Mouse (Mus musculus) urinary bladder, postnatal 4 days (tissue): Measurements from ENCODE around the gene Mical3.

Experiments used
- DNase-seq, 2 experiments: peaks; one replicate each; pipeline ENCODE4 v3.0.0; 2021 to 2022; ENCODE audit warnings: low spot score in 2 of 2

The Mical3 gene

DNA sequence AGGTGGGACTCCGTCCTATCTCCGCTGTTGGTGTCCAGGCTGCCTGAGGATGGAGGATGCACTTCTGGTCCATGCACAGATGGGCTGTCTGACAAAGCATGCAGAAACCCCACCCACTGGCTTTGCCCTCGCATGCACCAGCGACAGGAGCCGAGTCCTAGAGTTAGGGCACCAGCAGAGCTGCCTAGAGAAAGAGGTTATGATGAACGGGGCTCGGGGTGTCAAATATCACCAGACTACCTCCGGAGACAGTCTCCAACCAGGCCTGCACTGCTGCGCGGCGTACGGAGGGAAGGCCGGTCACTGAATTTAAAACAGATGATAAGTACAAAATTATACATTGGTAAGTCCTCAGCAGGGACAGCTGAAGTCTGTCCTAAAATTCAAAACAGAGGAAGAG lies 165.0 kb downstream of the Mical3 start:
- DNase-seq: no peak

GRCm38 (mm10) chr6:120964179-120964578 lies 166.6 kb downstream of the Mical3 start:
- DNase-seq: no peak

DNA sequence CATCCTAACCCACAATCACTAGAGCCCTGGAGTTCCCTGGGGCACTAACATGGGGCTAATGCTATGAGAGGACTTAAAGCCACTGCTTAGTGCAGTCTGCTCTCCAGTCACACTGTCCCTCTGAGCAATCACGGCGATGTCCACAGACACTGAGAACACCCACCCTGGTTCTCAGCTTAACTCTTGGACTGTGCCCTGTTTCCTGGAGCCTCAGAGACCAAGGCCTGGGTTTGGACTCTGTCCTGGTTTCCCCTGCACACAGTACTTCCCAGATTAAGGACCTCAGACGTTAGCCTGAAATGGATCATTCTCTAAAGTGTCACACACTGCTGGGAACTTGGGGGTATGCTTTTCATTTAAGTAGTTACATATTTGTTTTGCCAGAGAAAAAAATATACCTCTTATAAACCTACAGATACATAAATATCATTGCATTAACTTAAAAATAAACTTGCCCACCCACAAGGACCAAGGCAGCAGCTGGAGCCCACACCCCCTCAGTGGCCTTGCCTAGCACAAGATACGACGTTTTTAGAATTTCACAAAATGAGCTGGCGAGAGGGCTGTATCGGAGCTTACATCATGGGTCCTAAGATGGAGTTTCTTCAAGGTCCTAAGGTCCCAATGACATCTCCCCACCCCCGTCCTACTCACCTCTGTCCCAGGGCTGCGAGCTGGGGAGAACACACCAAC lies 170.3 kb downstream of the Mical3 start:
- no peak for DNase-seq

- DNase-seq: no peak
Observed at GRCm38 (mm10) chr6:120957331-120957730, 173.5 kb downstream of the Mical3 start.

DNA sequence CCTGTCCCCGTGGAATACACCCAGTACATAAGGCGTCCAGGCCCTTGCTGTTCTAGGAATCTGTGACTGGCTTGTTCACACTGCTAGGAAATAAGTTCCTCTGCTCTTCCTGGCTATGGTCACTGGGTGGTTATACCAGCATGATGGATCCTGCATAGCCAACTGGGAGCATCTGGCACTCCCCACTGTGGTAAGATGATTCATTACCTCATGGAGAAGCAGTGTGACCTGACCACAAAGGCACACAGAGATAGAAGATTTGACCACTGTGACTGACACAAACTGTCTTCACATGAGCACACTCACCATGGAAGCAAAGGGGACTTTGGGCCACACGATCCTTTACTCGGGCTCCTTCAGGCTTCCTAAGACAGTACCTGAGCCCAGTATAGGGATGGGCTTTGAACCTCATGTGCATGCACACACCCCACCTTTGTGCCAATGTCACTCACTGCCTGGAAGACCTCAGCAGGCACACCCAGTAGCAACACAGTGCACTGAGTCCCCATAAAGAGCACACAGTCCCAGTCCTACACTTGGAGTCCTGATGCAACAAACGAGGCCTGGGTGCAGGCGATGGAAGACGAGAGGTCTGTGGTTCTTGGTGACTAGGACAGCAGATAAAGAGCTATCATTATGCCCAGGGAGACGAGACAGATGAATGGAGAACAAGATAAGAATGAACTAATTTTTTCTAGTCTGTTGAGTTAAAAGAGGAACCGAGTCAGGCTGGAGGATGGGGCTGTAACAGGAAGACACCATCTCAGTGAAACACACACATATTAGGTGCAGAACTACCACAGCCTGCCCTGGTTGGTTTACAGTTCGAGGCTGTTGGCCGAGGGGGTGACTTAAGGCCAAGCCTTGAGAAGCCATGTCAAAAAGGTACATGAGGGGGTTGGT lies 174.3 kb downstream of the Mical3 start:
- DNase-seq: no peak

GRCm38 (mm10) chr6:120955215-120955614 lies 175.6 kb downstream of the Mical3 start:
- no peak for DNase-seq

DNA sequence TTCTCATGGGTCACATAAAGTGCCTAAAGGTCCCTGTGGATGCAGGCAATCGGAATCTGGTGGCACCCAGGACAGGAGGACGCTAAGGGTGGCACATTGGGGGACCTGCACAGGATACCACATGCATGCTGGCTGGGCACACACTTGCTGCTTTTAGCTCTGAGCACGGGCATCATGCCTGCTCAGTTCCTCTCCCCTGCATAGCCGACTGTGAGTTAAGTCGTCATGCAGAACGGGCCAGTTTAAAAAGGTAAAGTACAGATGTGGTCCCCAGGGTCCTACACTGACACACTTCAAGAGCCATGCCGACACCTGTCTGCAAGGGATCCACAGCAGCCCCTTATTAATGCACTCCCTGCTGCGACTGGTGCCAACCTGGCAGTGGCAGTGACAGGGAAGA lies 176.6 kb downstream of the Mical3 start:
- no peak for DNase-seq

GRCm38 (mm10) chr6:120952475-120952874 lies 178.3 kb downstream of the Mical3 start:
- DNase-seq: no peak

DNA sequence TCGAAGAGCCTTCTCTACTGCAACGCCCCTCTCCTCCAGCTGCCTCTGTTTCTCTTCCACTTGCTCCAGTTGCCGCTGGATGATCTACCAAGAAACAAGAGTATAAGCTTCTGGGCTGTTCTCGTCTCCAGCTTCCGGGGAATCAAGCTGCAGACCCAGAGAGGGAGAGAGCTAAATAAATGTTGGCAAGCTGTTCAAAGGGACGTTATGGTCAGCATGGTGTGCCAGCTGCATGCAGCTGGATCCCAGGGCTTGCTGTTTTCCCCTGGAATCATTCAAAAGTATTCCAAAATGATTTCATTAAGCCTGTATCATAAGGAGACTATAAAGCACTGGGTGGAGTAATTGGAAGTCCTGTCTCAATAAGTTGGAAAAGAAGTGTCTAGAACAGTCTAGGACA lies 179.5 kb downstream of the Mical3 start:
- DNase-seq: no peak

- no peak for DNase-seq
Observed at GRCm38 (mm10) chr6:120945510-120945909, 185.3 kb downstream of the Mical3 start.

- DNase-seq: no peak
Observed at GRCm38 (mm10) chr6:120943964-120944363, 186.8 kb downstream of the Mical3 start.

- no peak for DNase-seq
Observed at GRCm38 (mm10) chr6:120943551-120943950, 187.2 kb downstream of the Mical3 start.

GRCm38 (mm10) chr6:120943079-120943478 lies 187.7 kb downstream of the Mical3 start:
- no peak for DNase-seq

DNA sequence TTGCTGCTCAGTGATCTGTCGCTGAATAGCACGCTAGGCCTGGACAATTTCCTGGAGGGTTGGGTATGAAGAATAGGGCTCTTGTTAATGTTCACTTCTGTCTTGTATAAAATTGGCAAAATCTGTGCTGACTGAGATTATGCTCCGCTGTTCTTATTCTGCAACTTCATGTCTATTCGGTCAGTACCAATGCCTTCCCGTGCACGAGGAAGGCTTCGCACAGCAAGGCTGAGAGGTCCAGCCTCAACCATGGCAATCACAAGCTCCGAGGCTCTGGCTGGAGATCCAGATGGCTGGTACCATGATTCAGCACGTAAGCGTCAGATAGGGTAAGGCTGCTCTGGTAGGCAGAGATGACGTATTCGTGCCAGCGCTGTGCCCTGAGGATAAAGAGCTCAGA lies 189.2 kb downstream of the Mical3 start:
- DNase-seq: no peak

GRCm38 (mm10) chr6:120941084-120941481 lies 189.7 kb downstream of the Mical3 start:
- no peak for DNase-seq

GRCm38 (mm10) chr6:120940446-120941083 lies 190.2 kb downstream of the Mical3 start:
- DNase-seq: no peak

DNA sequence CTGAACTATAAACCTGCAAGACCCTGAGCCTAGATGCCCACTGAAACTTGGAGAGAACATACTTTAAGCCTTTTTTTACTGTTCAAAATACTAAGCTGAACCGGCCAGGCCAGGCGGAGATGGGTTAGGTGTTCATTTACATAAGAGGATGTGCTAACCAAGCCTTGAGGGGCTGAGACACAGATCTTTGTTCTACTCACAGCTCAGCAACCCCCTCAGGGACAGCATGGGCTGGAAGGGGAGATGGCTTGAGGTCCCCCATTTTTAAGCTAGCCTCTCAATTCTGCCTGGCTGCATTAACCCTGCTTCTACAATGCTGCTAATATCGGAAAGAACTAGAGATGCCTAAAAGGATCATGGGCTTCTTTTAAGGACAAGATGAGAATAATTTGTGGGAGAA lies 191.0 kb downstream of the Mical3 start:
- no peak for DNase-seq

DNA sequence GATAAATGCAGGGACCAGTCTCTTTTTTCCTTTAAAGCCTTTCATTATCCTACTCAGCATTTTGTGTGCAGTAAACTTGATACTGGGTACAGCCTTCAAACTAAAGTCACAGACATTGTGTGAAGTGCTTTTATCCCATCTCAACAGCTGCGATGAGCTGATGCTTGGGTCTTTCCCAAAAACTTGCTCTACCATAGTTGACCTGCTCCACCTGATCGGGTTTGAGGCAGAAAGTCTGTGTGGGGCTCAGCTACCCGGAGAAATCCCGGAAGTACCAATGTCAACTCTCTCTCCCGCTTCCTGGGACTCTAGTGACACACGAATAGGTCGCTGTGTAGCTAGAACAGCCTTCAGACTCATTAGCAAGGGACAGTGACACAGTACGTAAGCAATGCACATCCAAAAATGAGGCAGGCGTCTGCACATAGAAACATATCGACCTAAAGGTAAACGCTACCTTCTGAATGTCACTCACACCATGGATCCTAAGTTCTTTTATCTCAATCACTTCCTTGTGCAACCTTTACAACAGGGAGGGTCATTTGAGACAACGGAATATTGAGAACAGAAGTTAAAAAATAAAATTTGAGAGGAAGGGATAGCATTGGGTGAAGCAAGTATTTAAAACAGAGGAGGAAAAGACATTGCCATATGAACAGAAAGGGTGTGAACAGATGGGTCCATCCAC lies 191.9 kb downstream of the Mical3 start:
- DNase-seq: no peak

DNA sequence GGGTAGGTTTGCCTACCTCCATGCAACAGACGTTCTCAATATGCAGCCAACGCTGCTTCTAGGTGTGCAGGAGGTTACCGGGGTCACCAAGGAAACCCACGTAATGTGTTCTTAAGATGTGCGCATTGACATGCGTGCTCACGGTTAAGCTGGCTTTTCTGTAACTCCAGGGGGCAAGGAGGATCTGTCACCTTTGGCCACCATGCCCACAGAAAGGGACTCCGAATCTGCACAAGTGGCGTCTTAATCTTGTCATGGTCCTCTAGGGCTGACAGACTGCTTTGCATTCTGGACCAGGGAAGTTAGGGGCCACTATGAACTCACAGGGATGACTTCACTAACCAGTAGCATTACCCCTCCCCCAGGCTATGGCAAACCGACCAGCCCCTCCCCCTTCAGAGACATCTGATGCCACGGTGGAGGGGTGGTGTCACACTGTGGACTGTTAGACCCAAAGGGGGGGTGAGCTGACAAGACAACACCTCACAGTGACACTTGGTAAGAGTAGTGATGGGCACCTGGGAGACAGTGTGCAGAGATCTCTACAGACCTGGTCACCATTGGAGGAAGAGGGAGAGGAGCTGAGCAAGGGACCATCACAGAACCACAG lies 192.7 kb downstream of the Mical3 start:
- no peak for DNase-seq

DNA sequence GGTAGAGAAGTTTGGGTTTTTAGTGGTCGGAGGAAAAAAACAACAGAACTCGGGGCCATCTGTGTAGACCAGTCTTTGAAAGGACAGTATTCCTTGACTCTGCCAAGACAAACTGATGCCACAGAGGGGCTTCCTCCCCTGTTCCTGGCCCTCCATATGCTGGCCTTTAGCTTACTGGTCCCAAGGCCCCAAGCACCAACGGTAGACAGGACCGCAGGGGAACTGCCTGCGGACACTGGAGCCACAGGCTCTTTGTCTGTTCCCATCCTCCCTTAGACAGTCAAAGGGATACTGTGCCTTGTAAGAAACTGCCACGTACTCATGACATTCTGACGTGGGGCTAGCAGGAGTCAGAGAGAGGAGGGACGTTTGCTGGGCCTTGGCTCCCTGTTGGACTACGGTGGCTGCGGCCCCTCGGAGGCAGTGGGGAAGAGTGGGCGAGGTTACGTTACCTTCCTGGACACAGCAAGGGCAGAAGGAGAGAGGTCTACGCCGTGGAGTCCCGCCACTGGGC lies 193.6 kb downstream of the Mical3 start:
- DNase-seq: no peak

DNA sequence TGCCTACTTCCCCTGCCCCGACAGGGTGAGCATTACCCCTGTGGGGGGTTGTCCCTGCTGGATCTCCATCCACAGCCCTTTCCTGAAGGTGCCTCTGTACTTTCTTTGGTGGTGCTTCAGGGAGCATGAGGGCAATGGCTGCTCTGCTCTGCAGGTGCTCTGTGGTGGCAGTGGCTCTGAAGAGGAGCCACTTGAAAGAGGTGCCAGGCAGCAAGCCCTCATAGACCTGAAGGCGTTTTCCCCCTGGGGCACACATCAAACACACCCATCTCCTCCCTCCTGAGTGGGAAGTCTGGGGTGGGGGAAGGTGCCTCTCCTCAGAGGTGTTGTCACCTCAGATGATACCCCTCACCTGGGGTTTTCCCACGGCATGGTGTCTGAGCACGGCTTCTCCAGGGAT lies 196.6 kb downstream of the Mical3 start:
- no peak for DNase-seq
